Mouse (Mus musculus): ENCODE results near the gene Pip4k2c. TPM values are rescaled to one million over a fixed set of nuclear protein-coding genes. Genes with fewer than 3 reads are reported as not detected.
"Not testable (repeated sequence)": the region's sequence is repeated elsewhere in the genome, so short reads cannot be mapped to it uniquely, and the experiment has no call there.

The Pip4k2c gene
- polyA plus RNA-seq, 1 experiment = 22.2 TPM

- under 1% methylated on average over 45 of the region's 47 CpGs for WGBS
- H3K27ac ChIP-seq (ENCODE audit: insufficient read depth, low read length) = peak within 1 kb of the TSS; percentile 38
- peaks cover 4% of the 10 kb centered on the region; the same call in 1 of the 2 replicates for H3K4me1 ChIP-seq (ENCODE audit: control insufficient read depth, insufficient read depth, insufficient read length)
- no peaks in the 10 kb centered on the region for H3K27me3 ChIP-seq (ENCODE audit: control insufficient read depth, insufficient read depth, low read length)
- TF ChIP-seq POLR2A (IDR thresholded peaks at IDR 0.05; ENCODE audit: low read depth, low read length) (no peak), CTCF (IDR thresholded peaks at IDR 0.05; ENCODE audit: extremely low read depth, insufficient read depth, insufficient read length, insufficient replicate concordance) (no peak)
- peaks cover 15% of the 10 kb centered on the region for H3K36me3 ChIP-seq (ENCODE audit: control insufficient read depth, insufficient read depth, low read length)
- DNase-seq (ENCODE audit: low read depth in 1 of 2, low spot score in 2 of 2) = no peak
- peak within 1 kb of the TSS; percentile 65 for H3K4me3 ChIP-seq (ENCODE audit: extremely low read depth, insufficient read depth, insufficient read length)
These were observed 15.9 kb downstream of the Pip4k2c start, which contains the start of gene Dtx3 for GRCm38 (mm10) chr10:127195328-127196129. Dtx3 (minus strand) TSS chr10:127195728.

DNA sequence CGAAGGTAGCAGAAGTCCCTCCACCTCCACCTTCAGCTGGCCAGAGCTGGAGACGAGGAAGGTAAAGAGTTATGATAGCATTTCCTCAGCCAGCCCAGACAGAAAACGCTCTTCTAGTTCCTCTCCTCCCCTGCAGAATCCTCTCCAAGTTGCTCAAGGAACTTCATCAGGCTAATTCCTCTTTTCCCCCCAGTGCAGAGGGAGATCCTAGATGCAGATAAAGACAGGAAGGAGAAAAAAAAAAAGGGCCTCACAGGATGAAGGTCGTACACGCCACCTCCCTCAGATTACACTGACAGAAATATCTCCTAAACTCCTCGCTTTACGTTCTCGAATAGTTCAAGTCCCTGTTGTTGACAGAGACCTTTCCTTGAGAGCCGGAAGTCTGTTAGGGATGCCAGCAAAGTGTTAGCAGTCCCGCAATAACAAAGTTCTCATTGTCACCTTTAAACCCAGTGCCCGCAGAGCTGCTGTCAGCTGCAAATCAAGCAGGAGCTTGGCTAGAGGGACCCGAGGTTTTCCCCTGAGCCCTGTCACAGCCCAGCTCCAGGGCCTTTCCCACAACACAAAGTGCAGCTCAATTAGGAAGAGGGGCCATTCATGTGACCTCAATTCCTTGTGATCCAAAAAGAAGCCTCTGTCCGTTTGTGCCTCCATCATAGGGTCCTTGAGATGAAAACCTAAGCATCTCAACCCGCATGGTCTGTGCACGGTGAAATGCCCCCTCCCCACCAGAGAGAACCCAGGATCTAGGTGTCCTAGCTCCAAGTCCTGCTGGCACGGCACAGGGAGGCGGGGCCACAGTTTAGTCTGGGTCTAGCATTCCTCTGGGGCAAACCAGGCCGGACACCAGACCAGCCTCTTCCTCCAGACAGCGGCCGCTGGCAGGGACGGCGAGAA is 16.7 kb downstream of the Pip4k2c start:
- Histone ChIP-seq H3K36me3 (ENCODE audit: control insufficient read depth, insufficient read depth, low read length) (peaks cover 11% of the 10 kb centered on the region), H3K27ac (ENCODE audit: insufficient read depth, low read length) (peak overlapping the region; percentile 31), H3K4me3 (ENCODE audit: extremely low read depth, insufficient read depth, insufficient read length) (peak overlapping the region; percentile 65), H3K27me3 (ENCODE audit: control insufficient read depth, insufficient read depth, low read length) (peaks cover 3% of the 10 kb centered on the region), H3K4me1 (ENCODE audit: control insufficient read depth, insufficient read depth, insufficient read length) (peaks cover 4% of the 10 kb centered on the region; the same call in 1 of the 2 replicates)
- TF ChIP-seq CTCF (IDR thresholded peaks at IDR 0.05; ENCODE audit: extremely low read depth, insufficient read depth, insufficient read length, insufficient replicate concordance) (no peak), POLR2A (IDR thresholded peaks at IDR 0.05; ENCODE audit: low read depth, low read length) (no peak)
- WGBS = 12% methylated on average over 22 of the region's 22 CpGs
- no peak for DNase-seq (ENCODE audit: low read depth in 1 of 2, low spot score in 2 of 2)

DNA sequence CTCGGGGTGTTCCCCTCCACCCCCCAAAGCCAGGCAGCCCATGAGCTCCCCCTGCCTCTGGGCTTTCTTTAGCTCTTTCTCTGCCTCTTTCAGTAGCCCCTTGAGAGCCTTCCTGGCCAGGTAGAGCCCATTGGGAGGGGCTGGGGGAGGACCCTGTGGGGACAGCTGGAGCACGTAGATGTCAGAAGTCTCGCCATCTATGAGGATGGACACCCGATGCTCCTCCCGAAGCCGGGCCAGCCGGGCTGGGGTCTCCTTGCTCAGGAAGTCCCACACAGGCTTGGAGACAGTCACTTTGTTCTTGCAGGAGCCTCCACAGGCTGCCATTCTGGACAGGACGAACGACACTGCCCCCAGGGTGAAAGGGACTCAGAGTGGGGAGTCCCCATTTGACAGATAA is 18.4 kb downstream of the Pip4k2c start:
- WGBS = 91% methylated on average over 9 of the region's 9 CpGs
- H3K27me3 ChIP-seq (ENCODE audit: control insufficient read depth, insufficient read depth, low read length) = peaks cover 15% of the 10 kb centered on the region
- H3K36me3 ChIP-seq (ENCODE audit: control insufficient read depth, insufficient read depth, low read length) = peaks cover under 1% of the 10 kb centered on the region
- H3K27ac ChIP-seq (ENCODE audit: insufficient read depth, low read length) = no peak overlapping the region
- H3K4me1 ChIP-seq (ENCODE audit: control insufficient read depth, insufficient read depth, insufficient read length) = peaks cover 18% of the 10 kb centered on the region
- DNase-seq (ENCODE audit: low read depth in 1 of 2, low spot score in 2 of 2) = no peak
- no peak overlapping the region for H3K4me3 ChIP-seq (ENCODE audit: extremely low read depth, insufficient read depth, insufficient read length)
- no peak for TF ChIP-seq CTCF (IDR thresholded peaks at IDR 0.05; ENCODE audit: extremely low read depth, insufficient read depth, insufficient read length, insufficient replicate concordance)

- H3K4me3 ChIP-seq (ENCODE audit: extremely low read depth, insufficient read depth, insufficient read length); H3K36me3 ChIP-seq (ENCODE audit: control insufficient read depth, insufficient read depth, low read length); H3K27ac ChIP-seq (ENCODE audit: insufficient read depth, low read length); DNase-seq (ENCODE audit: low read depth in 1 of 2, low spot score in 2 of 2): not testable (repeated sequence)
- H3K4me1 ChIP-seq (ENCODE audit: control insufficient read depth, insufficient read depth, insufficient read length) = peaks cover 18% of the 10 kb centered on the region
- WGBS = 75% methylated on average over 1 of the region's 1 CpGs
- H3K27me3 ChIP-seq (ENCODE audit: control insufficient read depth, insufficient read depth, low read length) = peaks cover 20% of the 10 kb centered on the region
These were observed 19.4 kb downstream of the Pip4k2c start for GRCm38 (mm10) chr10:127192057-127192328.

DNA sequence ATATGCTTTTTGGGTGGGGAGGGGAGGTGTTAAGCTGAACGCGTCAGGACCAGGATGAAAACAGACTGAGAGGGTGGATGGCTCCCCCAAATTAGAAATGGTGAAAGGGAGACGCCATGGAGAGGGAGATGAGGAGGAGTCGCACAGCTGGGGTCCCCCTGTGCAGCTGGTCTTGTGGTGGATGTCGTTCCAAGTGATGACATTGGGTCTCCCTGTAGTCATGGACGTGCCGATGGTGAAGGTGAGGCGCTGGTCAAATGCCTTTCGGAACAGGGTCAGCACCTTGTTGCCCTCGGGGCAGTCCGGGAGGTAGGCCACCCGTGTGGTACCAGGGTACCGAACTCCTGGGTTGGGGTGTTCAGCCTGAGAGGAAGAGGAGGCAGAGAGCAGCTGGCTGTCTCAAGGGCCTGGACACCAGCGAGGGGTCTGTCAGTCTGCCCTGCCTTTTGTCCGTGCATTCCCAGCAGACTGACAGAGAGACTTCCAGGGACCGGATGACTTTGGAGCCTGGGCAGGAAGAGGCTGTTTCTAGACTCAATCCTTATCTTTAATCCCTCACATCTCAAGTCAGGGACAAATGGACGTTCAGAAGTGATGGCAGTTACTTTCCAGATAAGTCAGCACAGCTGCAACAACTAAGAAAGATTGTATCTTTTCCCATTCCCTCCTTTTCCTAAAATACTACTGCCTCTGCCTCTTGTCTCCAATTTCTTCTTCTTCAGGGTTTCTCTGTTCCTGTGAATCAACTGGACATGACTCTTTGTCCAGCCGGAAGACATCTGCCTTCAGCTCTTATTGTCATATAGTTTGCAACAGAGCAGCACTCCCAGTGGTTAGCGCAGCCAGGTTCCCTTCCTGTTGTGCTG is 20.0 kb downstream of the Pip4k2c start:
- H3K4me3 ChIP-seq (ENCODE audit: extremely low read depth, insufficient read depth, insufficient read length) = no peak overlapping the region
- H3K4me1 ChIP-seq (ENCODE audit: control insufficient read depth, insufficient read depth, insufficient read length) = peaks cover 18% of the 10 kb centered on the region
- H3K36me3 ChIP-seq (ENCODE audit: control insufficient read depth, insufficient read depth, low read length) = no peaks in the 10 kb centered on the region
- no peak for DNase-seq (ENCODE audit: low read depth in 1 of 2, low spot score in 2 of 2)
- 89% methylated on average over 19 of the region's 19 CpGs for WGBS
- peaks cover 22% of the 10 kb centered on the region for H3K27me3 ChIP-seq (ENCODE audit: control insufficient read depth, insufficient read depth, low read length)
- TF ChIP-seq POLR2A (IDR thresholded peaks at IDR 0.05; ENCODE audit: low read depth, low read length) (no peak), CTCF (IDR thresholded peaks at IDR 0.05; ENCODE audit: extremely low read depth, insufficient read depth, insufficient read length, insufficient replicate concordance) (no peak)
- H3K27ac ChIP-seq (ENCODE audit: insufficient read depth, low read length) = no peak overlapping the region

DNA sequence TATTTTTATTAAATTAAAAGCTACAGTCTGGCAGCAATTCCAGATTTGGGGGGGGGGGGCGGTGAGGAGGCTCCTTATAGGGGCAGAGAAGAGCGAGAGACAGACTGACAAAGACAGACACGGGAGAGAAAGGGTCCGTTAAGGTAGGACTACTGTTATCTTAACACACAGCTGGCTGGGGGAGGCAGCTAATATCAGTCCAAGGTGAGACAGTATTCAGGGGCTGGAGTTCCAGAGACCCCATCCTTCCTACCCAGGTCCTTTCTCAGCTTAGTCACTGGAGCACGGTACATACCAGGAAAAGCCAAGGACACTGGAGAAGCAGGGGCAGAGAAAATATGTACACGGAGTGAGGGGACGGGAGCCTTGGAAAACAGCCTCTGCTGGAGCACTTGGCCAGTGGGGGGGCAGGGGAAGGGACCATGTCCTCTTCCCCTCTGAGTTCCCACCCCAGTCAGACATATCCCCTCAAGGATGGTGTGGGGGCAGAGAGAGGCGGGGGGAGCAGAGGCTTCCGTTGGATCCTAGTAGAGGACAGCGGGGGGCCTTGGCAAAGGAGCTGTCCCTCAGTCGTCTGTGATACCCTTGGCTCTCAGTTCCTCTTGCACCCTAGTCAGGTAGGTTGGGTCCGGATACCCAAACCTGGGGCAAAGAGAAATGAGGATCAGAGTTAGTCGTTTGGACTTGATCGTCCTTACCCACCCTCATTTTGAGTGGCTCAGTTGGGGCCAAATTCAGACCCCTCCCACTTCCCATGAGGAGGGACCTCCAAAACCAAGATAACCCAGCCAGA is 20.8 kb downstream of the Pip4k2c start:
- TF ChIP-seq CTCF (IDR thresholded peaks at IDR 0.05; ENCODE audit: extremely low read depth, insufficient read depth, insufficient read length, insufficient replicate concordance) = no peak
- TF ChIP-seq POLR2A (IDR thresholded peaks at IDR 0.05; ENCODE audit: low read depth, low read length) = no peak
- H3K4me1 ChIP-seq (ENCODE audit: control insufficient read depth, insufficient read depth, insufficient read length) = peaks cover 18% of the 10 kb centered on the region
- no peak overlapping the region for H3K27ac ChIP-seq (ENCODE audit: insufficient read depth, low read length)
- DNase-seq (ENCODE audit: low read depth in 1 of 2, low spot score in 2 of 2) = no peak
- 74% methylated on average over 14 of the region's 14 CpGs for WGBS
- H3K4me3 ChIP-seq (ENCODE audit: extremely low read depth, insufficient read depth, insufficient read length) = no peak overlapping the region
- H3K36me3 ChIP-seq (ENCODE audit: control insufficient read depth, insufficient read depth, low read length) = no peaks in the 10 kb centered on the region
- peaks cover 22% of the 10 kb centered on the region for H3K27me3 ChIP-seq (ENCODE audit: control insufficient read depth, insufficient read depth, low read length)
